Mouse (Mus musculus): ENCODE results near the gene Pik3cb.

- TF ChIP-seq EP300 (IDR thresholded peaks at IDR 0.05; ENCODE audit: low read depth) (no peak), CTCF (IDR thresholded peaks at IDR 0.05; ENCODE audit: low read depth) (no peak)
These were observed 45.2 kb downstream of the Pik3cb start for GRCm38 (mm10) chr9:99095192-99095591.
